Mouse (Mus musculus) MEL (cell line): ENCODE data around the gene Loxl3.

Experiments used
- BHLHE40 ChIP-seq: IDR thresholded peaks from 2 replicates; pipeline ENCODE4 v1.6.1; 2012; ENCODE audit warnings: low read depth, mild to moderate bottlenecking, inconsistent platforms, low read length, improper control_type of control experiment, borderline replicate concordance
- CHD1 ChIP-seq: IDR thresholded peaks from 2 replicates; pipeline ENCODE4 v1.6.1; 2012; ENCODE audit warnings: low read depth, mild to moderate bottlenecking, inconsistent platforms, low read length, improper control_type of control experiment
- CTCF ChIP-seq, 3 experiments: IDR thresholded peaks in 2 of 3; conservative IDR thresholded peaks in 1 of 3; 2 replicates each; pipeline ENCODE4 v1.5.1; 2011 to 2012; ENCODE audit warnings: low read length in 3 of 3, low read depth in 2 of 3, mild to moderate bottlenecking in 2 of 3, improper control_type of control experiment in 1 of 3, inconsistent platforms in 1 of 3, mixed read lengths in 1 of 3, moderate library complexity in 1 of 3; ENCODE audit not compliant: control insufficient read depth in 1 of 3, insufficient read depth in 1 of 3, poor library complexity in 1 of 3, severe bottlenecking in 1 of 3
- ELF1 ChIP-seq: IDR thresholded peaks from 2 replicates; pipeline ENCODE4 v1.6.1; 2014; ENCODE audit warnings: low read depth, mild to moderate bottlenecking, inconsistent platforms, low read length, improper control_type of control experiment, moderate library complexity
- EP300 ChIP-seq, 2 experiments: IDR thresholded peaks; 2 replicates each; pipeline ENCODE4 v1.6.1; 2011; ENCODE audit warnings: improper control_type of control experiment in 2 of 2, low read length in 2 of 2, low read depth in 1 of 2, mild to moderate bottlenecking in 1 of 2
- HCFC1 ChIP-seq: IDR thresholded peaks from 2 replicates; pipeline ENCODE4 v1.6.1; 2012; ENCODE audit warnings: low read depth, mild to moderate bottlenecking, inconsistent platforms, low read length, improper control_type of control experiment, moderate library complexity
- MAFK ChIP-seq: IDR thresholded peaks from 2 replicates; pipeline ENCODE4 v1.6.1; 2011; ENCODE audit warnings: low read depth, mild to moderate bottlenecking, low read length, improper control_type of control experiment, borderline replicate concordance
- SIN3A ChIP-seq: IDR thresholded peaks from 2 replicates; pipeline ENCODE4 v1.6.1; 2012; ENCODE audit warnings: low read length, improper control_type of control experiment, inconsistent platforms
- SMC3 ChIP-seq: IDR thresholded peaks from 2 replicates; pipeline ENCODE4 v1.6.1; 2011; ENCODE audit warnings: low read depth, low read length, improper control_type of control experiment
- TCF12 ChIP-seq: IDR thresholded peaks from 2 replicates; pipeline ENCODE4 v1.6.1; 2014; ENCODE audit warnings: low read depth, mild to moderate bottlenecking, inconsistent platforms, low read length, improper control_type of control experiment, moderate library complexity
- UBTF ChIP-seq: IDR thresholded peaks from 2 replicates; pipeline ENCODE4 v1.6.1; 2012; ENCODE audit warnings: low read depth, mild to moderate bottlenecking, inconsistent platforms, low read length, improper control_type of control experiment, moderate library complexity, borderline replicate concordance; ENCODE audit not compliant: insufficient read depth

DNA sequence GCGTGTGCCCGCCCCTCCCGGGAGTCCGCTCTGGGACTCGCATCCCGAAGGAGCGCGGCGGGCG, 36.1 kb downstream of the Loxl3 start, which contains the start of gene Tlx2:
- no peak for TF ChIP-seq UBTF
- TF ChIP-seq CTCF (IDR thresholded peaks at IDR 0.05 in 2 of 3, conservative IDR thresholded peaks at IDR 0.05 in 1 of 3; ENCODE audit: control insufficient read depth in 1 of 3, insufficient read depth in 1 of 3, low read depth in 2 of 3, low read length in 3 of 3, poor library complexity in 1 of 3, severe bottlenecking in 1 of 3), result no peak
- TF ChIP-seq CHD1, result no peak
- no peak for TF ChIP-seq BHLHE40
- no peak for TF ChIP-seq TCF12
- no peak for TF ChIP-seq EP300 (IDR thresholded peaks at IDR 0.05; ENCODE audit: low read depth in 1 of 2, low read length in 2 of 2)
- no peak for TF ChIP-seq SMC3
- TF ChIP-seq SIN3A, result no peak
- TF ChIP-seq MAFK, result no peak
- no peak for TF ChIP-seq HCFC1
- TF ChIP-seq ELF1, result no peak
